Mouse (Mus musculus) thymus, postnatal 0 days (tissue): Measurements from ENCODE around the gene Gskip. TPM values are rescaled to one million over a fixed set of nuclear protein-coding genes. Genes with fewer than 3 reads are reported as not detected.

Experiments used
- DNase-seq: peaks from one replicate; pipeline ENCODE4 v3.0.0-alpha.2; 2015; ENCODE audit warnings: low spot score
- polyA plus RNA-seq: library from polyadenylated mRNA; unstranded; fragments of >200 nt; fragmentation: Nextera tagmentation; extraction: Ambion mirVana; gene quantifications from 2 replicates; pipeline ENCODE4 v1.2.1, GENCODE M21; 2015

Gskip gene
- polyA plus RNA-seq, 1 experiment from 2014 or later: 36.6 TPM

DNA sequence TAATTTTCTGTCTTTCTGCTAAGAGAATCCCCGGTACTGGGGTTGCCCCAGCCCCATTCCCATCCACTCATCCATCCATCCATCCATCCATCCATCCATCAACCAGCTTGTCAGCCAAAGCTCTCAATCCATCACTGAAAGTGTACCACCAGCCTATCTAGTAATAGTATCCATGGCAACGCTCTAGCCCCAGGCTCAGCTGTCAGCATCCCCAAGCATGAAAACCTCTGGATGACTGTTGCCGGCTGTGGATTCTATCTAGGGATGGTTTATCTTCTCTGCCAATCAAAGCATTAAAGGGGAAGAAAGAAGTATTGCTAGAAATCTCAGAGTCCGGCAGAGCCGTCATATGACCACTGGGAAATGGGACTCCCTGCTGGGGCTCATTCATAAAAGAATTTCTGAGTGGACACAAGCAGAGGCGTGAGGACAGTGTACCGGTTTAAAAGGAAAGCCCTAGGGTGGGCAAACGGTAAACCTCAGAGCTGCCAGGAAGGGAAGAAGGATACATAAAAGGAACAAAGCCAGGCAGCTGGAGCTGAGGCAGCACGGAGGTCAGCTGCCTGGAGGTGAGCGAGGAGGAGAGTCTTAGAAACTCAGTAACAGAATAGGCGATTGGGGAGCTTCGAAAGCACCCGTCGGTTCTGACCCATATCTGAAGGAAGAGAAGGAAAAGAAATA lies 37.0 kb downstream of the Gskip start:
- no peak for DNase-seq

DNA sequence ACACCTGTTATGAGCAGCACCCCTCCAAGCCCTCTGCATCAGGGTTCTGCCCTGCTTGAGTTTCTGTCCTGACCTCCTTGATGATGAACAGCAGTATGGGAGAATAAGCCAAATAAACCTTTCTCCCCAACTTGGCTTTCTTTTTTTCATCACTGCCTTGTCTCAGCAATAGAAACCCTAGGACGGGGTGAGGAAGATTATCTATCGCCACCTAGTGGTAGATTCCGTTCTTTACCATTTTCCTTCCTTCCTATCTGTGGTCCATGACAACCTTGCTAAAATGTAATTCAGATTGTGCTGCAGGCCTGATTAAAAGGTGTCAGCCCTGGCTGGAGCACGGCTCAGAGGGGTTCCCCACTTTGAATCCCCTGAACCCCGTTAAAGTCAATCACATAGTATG lies 38.0 kb downstream of the Gskip start:
- DNase-seq: peak; percentile 57

DNA sequence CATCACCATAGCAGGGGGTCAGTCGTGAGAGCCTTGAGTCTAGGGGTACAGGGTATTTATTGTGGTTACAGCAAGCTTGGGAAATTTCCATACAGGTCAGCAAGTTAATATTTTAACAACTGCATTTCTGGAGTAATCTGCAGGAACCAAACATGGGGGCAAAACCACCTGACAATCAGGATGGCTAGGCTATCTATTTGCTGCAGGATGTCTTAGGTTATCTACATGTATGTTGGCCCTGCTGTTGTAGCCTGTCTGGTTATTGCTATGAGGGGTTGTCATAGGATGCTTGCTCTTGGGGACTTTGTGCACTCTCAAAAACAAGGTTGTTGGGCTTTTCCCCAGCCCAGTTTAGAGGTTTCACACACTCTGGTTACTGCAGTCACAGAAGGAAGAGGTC lies 40.0 kb downstream of the Gskip start:
- DNase-seq: no peak

DNA sequence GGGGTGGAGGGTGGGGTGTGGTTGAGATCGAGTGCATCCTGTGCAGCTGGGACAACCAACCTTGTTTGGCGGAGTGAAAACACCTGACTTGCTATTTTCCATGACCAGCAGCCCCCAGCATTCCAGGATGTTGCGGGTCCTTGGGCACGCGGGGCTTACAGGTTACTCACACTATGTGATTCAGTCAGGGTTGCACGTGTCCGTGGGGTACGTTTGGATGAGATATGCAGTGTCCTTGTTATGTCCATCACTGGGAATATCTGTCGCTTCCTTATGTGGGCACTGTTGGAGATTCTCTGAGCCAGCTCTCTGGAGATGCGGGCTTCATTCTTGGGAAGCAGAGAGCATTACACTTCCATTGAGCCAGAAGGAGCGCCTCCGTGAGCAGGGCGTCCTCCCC lies 41.1 kb downstream of the Gskip start:
- no peak for DNase-seq

DNA sequence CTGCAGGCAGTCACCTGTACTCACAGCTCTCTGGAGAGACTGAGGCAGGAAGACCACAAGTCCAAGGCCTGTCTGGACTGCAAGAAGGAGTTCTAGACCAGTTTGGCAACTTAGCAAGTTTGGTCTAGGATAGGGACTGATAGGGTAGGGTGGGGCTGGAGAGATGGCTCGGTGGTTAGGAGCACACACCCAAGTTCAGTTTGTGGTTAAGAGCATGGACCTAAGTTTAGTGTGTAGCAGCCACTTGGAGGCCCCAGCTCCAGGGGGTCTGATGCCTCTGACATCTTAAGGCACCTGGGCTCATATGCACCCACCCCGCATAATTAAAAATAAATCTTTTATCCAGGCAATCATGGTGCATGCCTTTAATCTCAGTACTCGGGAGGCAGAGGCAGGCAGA lies 42.6 kb downstream of the Gskip start:
- DNase-seq: no peak

DNA sequence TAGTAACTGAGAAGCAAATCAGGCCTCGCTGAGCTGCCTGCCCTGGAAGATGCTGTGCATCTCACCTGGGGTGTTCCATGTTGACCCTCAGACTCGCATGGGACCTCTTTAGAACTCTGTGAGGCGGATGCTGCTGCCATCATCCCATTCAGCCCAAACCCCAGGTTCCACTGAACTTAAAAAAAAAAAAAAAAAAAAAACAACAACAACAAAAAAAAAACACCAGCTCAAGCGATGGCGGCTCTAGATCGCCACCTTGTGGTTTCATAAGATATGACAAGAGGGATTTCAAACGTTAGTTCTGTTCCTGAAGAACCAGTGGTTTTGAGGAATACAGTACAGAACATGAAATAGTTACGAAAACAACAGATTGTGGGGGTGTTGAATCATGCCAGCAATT lies 43.3 kb downstream of the Gskip start:
- DNase-seq: peak; percentile 35

DNA sequence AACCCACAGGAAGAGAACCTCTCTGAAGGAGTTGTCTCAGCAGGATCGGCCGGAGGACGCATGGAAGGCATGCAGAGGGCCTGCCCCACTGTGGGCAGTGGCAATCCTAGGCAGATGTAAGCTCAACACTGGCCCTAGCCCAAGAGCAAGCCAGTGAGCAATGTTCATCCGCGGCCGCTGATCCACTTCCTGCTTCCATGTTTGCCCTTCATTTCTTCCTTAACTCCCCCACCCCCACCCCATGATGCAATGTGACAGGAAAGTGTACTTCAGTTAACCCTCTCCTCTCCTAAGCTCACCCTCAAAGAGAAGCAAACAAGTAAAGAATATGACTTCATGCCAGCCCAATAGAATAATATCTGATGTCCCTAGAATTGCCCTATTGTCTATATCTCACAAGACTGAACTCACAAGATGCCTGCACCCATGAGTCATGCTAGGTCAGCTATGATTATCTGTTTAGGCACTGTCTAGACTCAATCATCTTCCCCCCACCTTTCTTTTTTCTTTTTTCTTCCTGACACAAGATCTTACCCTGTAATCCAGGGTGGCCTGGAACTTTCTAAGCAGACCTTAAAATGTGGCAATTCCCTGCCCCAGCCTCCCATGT lies 46.3 kb downstream of the Gskip start:
- DNase-seq: no peak

DNA sequence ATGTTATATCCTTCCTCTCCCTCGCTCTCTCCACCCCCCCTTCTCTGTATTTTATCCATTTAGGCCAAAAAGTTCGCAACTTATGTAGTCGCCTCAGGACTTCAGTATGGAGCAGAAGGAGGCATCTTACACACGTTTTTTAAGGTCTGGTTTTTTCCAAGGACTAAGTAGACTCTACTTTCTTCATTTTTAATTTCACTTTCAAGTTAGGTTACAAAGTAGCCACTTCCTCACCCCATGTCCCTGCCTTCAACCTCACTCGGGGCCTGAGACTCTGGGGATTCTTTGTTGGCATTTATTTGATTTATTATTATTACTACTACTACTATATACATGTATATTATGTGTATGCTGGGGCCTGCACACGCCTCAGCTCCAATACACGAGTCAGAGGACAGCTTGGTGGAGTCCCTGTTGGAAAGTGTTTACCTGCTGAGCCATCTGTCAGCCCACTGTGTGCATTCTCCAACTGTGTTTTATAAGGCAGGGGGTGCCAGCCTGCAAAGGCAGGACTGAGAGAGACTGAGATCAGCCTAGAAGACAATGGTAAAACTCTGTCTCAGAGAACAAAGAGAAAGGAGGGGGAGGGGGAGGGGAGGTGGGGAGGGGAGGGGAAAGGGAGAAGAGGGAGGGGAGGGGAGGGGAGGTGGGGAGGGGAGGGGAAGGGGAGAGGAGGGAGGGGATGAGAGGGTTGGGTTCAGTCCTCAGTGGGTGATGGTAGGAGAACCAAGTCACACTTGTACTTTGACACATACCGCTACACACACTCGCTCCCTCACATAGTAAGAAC lies 48.9 kb downstream of the Gskip start:
- no peak for DNase-seq

DNA sequence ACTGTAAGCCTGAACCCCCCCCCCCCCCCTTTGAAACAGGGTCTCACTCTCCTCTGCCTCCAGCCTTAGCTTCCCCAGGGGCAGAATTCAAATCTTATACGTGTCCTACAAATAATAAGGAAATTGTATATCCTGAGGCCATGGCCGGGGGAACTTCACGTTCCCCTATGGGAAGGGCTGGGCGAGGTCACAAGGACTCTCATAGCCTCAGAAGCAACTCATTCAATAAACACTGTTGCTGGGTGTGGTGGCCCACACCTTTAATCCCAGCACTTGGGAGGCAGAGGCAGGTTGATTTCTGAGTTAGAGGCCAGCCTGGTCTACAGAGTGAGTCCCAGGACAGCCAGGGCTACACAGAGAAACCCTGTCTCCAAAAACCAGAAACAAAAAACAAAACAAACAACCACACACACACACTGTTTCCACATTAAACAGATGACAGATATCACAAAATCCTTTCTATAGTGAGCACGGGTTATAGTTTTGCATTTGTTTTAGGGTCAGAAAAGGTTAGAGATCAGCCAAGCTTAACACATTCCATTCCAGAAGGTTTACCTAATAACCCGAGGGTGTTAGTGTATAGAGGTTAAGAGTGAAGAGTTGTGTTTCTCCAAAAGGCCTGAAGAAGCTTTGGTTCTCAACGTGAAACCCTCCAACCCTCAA lies 50.7 kb downstream of the Gskip start:
- DNase-seq: no peak

DNA sequence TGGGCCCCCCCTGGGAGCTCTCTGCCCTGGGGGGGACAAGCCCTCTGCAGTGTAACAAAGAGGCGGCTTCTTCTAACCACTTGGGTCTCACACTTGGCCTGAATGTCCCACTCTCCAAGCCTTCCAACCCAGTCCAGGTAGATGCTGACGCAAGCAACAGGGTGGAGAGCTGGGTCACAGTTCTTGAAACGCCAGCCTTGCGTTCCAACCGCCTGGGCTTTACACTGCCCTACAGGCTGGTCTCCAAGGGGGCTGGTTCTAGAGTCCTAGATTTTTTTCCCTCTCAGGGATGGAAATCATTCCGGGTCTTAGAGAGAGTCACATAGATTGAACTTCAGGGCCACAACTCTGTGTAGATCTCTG lies 51.2 kb downstream of the Gskip start:
- no peak for DNase-seq

DNA sequence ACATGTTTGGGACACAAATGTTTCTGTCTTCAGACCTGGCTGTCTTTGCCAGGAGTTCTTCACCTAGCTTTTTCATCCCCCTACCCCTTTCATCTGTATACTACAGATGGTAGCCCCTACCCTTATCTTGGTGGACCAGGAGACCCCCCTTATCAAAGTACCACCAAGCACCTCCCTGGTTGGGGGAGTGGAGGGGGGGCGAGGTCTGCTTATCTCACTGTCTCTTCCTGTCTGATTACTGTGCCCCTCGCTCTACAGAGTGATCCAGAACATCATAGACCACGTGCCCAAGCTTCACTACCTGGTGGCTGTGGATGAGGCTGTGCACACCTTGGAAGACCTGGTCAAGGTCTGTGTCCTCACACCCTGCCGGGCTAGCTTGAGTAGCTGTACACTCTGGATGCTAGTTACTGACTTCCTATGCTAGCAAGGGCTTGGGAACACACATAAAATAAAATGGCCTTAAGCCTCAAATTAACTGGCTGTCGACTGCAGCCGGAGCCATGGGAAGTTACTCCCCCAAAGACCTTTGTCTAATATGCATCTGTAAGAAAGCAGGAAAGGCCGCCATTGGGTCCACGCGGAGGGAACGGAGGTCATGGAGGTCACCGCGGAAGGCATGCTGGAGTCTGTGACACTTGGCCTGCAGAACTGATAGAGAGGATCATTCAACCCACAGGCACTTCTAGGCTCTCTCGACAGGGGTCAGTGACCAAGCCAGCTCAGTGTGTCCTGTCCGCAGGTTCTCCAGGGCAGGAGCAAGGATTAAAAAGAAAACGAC lies 53.9 kb downstream of the Gskip start:
- DNase-seq: no peak

DNA sequence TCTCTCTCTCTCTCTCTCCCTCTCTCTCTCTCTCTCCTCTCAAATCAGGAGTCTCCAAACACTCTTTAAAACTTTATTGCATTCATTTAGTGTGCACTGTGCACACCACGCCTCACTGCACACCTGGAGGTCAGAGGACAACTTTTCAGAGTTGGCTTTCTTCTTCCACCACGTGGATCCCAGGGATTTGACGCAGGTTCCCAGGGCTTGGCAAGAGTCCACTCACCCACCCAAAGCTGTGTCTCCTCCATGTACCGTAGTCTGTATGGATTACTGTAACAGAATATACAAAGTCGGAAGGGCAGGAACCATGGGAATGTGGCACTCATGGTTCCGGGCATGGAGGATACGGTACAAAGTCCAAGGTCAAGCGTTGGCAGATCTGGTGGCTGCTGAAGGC lies 55.0 kb downstream of the Gskip start:
- no peak for DNase-seq

DNA sequence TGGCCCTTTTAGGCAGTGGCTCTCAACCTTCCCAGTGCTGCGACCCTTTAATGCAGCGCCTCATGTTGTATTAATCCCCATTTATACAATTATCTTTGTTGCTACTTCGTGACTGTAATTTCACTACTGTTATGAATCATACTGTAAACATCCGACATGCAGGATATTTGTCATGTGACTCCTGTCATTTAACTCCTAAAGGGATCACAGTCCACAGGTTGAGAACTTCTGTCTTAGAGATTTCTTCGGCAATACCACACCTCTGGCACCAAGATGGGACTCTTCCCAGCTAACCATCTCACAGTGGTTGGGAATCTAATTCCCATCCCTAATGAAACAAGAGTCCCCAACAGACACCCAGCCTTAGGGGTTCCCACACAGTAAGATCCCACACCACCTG lies 63.5 kb downstream of the Gskip start:
- no peak for DNase-seq

Other genes with a start within 250 kb of the Gskip start
- gene D430019H16Rik, start 231.0 kb upstream of the Gskip start, polyA plus RNA-seq: 0.19 and 0.36 TPM in 2 replicates
- 1.7 and 1.8 TPM in 2 replicates for gene Bdkrb2, start 121.6 kb upstream of the Gskip start, polyA plus RNA-seq
- 0.86 and 1.1 TPM in 2 replicates for gene Bdkrb1, start 81.7 kb upstream of the Gskip start, polyA plus RNA-seq
- 9.0 and 10.4 TPM in 2 replicates for gene Atg2b, start 382 bp downstream of the Gskip start, polyA plus RNA-seq
- 0.17 and 0.41 TPM in 2 replicates for gene Ak7, start 21.1 kb downstream of the Gskip start, polyA plus RNA-seq
- gene Papola, start 99.9 kb downstream of the Gskip start, polyA plus RNA-seq: 207 and 226 TPM in 2 replicates